Mouse (Mus musculus): ENCODE data around the gene Bfar. TPM values are rescaled to one million over a fixed set of nuclear protein-coding genes. Genes with fewer than 3 reads are reported as not detected.
"Not testable (repeated sequence)": the region's sequence is repeated elsewhere in the genome, so short reads cannot be mapped to it uniquely, and the experiment has no call there.

The Bfar gene
- polyA plus RNA-seq, 1 experiment: 12.6 TPM

DNA sequence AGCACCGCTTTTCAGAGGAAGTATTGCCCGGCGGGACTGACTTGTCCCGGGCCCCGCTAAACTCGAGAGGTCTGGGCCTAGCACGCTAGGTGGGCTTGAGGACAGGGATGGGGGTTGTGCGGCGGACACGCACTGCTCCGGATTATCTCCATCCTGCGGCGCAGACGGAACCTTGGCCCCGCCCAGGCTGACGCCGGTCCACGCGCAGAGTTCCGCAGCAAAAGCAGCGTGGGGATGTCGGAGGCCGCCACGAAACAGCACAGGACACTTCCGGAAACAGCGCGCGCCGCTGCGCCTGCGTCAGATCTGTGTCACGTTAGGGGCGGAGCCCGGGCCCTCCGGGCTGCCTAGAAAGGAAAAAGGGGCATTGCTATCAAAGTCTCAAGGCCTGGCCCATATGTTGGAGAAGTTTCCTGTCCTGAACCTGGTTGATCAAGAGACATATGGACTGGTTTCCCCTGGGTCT, 3.7 kb upstream of the Bfar start, which contains the start of gene Parn:
Parn (minus strand) TSS at position 293 of the 466 bp plus-strand sequence.
- Histone ChIP-seq H3K4me3 (peak within 1 kb of the TSS; percentile 46), H3K36me3 (ENCODE audit: control insufficient read depth, insufficient read depth) (peaks cover 4% of the 10 kb centered on the region), H3K4me2 (ENCODE audit: low read depth) (peak within 1 kb of the TSS; percentile 94), H3K27me3 (ENCODE audit: control insufficient read depth, insufficient read depth, insufficient read length) (no peaks in the 10 kb centered on the region), H3ac (ENCODE audit: control insufficient read depth, insufficient read length) (peak within 1 kb of the TSS; percentile 5), H3K79me2 (ENCODE audit: control insufficient read depth, insufficient read depth) (peaks cover 8% of the 10 kb centered on the region)
- TF ChIP-seq TCF3 (IDR thresholded peaks at IDR 0.05; ENCODE audit: insufficient read length, low read depth) (no peak), TCF12 (IDR thresholded peaks at IDR 0.05; ENCODE audit: insufficient read depth, poor library complexity, severe bottlenecking) (no peak), POLR2A (IDR thresholded peaks at IDR 0.05; ENCODE audit: insufficient read length, low read depth) (peak; percentile 94), POLR2AphosphoS2 (IDR thresholded peaks at IDR 0.05; ENCODE audit: insufficient read length, low read depth) (peak; percentile 95), SRF (IDR thresholded peaks at IDR 0.05; ENCODE audit: control insufficient read depth, insufficient read length, low read depth) (peak; percentile 80)

DNA sequence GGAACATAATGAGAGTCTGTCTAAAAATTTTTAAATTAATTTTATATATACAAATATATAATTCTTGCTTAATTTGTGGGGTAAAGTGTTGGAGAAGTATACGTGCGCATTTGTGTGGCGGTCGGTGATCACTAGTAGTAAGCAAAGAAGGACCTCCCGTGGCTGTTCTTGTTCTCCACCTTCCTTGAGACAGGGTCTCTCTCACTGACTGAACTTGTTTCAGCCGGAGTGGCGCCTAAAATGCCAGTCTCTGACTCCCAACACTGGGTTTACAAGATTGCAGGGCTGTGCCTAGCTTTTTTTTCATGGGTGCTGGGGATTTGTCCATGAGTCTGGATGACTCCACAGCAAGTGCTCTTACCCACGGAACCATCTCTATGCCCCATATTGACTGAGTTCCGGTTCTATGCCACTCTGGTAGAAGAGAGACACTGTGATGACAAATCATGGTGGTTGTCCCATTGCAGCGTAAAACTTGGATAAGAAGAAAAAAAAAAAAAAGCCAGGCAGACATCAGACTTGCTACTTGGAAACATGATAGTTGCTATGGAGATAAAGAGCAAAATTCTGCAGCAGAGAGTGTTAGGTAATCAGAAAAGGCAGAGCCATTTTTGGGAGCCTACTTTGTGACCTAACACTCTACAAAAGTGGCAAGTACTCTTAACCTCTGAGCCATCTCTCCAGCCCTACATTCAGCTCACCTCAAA, 3.1 kb upstream of the Bfar start:
- peak overlapping the region; percentile 47 for H3K4me2 ChIP-seq (ENCODE audit: low read depth)
- H3ac ChIP-seq (ENCODE audit: control insufficient read depth, insufficient read length): peak overlapping the region; percentile 5
- peak overlapping the region; percentile 46 for H3K4me3 ChIP-seq
- TF ChIP-seq E2F4 (IDR thresholded peaks at IDR 0.05; ENCODE audit: insufficient read depth) (no peak), TCF12 (IDR thresholded peaks at IDR 0.05; ENCODE audit: insufficient read depth, poor library complexity, severe bottlenecking) (no peak), MAX (IDR thresholded peaks at IDR 0.05; ENCODE audit: low read depth) (no peak), CEBPB (IDR thresholded peaks at IDR 0.05; ENCODE audit: insufficient read depth, poor library complexity, severe bottlenecking) (no peak), TCF3 (IDR thresholded peaks at IDR 0.05; ENCODE audit: insufficient read length, low read depth) (no peak), POLR2AphosphoS2 (IDR thresholded peaks at IDR 0.05; ENCODE audit: insufficient read length, low read depth) (no peak), MYOD1 (IDR thresholded peaks at IDR 0.05; ENCODE audit: control insufficient read depth in 1 of 3, insufficient read length in 2 of 3, low read depth in 2 of 3) (no peak), REST (IDR thresholded peaks at IDR 0.05; ENCODE audit: insufficient read depth, insufficient read length) (no peak), POLR2A (IDR thresholded peaks at IDR 0.05; ENCODE audit: insufficient read length, low read depth) (no peak), MYOG (IDR thresholded peaks at IDR 0.05; ENCODE audit: control insufficient read depth in 1 of 3, insufficient read depth in 1 of 3, insufficient read length in 2 of 3, low read depth in 2 of 3) (no peak)
- peaks cover 4% of the 10 kb centered on the region for H3K36me3 ChIP-seq (ENCODE audit: control insufficient read depth, insufficient read depth)
- peaks cover 14% of the 10 kb centered on the region for H3K79me2 ChIP-seq (ENCODE audit: control insufficient read depth, insufficient read depth)
- H3K27me3 ChIP-seq (ENCODE audit: control insufficient read depth, insufficient read depth, insufficient read length): no peaks in the 10 kb centered on the region

GRCm38 (mm10) chr16:13669282-13669681, 2.4 kb upstream of the Bfar start:
- peaks cover 7% of the 10 kb centered on the region for H3K36me3 ChIP-seq (ENCODE audit: control insufficient read depth, insufficient read depth)
- peaks cover 20% of the 10 kb centered on the region for H3K79me2 ChIP-seq (ENCODE audit: control insufficient read depth, insufficient read depth)
- no peak overlapping the region for H3ac ChIP-seq (ENCODE audit: control insufficient read depth, insufficient read length)
- H3K27me3 ChIP-seq (ENCODE audit: control insufficient read depth, insufficient read depth, insufficient read length): no peaks in the 10 kb centered on the region
- TF ChIP-seq MYOG (IDR thresholded peaks at IDR 0.05; ENCODE audit: control insufficient read depth in 1 of 3, insufficient read depth in 1 of 3, insufficient read length in 2 of 3, low read depth in 2 of 3) (no peak), USF1 (IDR thresholded peaks at IDR 0.05; ENCODE audit: low read depth) (no peak), E2F4 (IDR thresholded peaks at IDR 0.05; ENCODE audit: insufficient read depth) (no peak), CEBPB (IDR thresholded peaks at IDR 0.05; ENCODE audit: insufficient read depth, poor library complexity, severe bottlenecking) (no peak), POLR2A (IDR thresholded peaks at IDR 0.05; ENCODE audit: insufficient read length, low read depth) (no peak), SRF (IDR thresholded peaks at IDR 0.05; ENCODE audit: control insufficient read depth, insufficient read length, low read depth) (no peak), REST (IDR thresholded peaks at IDR 0.05; ENCODE audit: insufficient read depth, insufficient read length) (no peak), POLR2AphosphoS2 (IDR thresholded peaks at IDR 0.05; ENCODE audit: insufficient read length, low read depth) (no peak), MAX (IDR thresholded peaks at IDR 0.05; ENCODE audit: low read depth) (no peak), TCF12 (IDR thresholded peaks at IDR 0.05; ENCODE audit: insufficient read depth, poor library complexity, severe bottlenecking) (no peak), TCF3 (IDR thresholded peaks at IDR 0.05; ENCODE audit: insufficient read length, low read depth) (no peak)
- H3K4me2 ChIP-seq (ENCODE audit: low read depth): no peak overlapping the region
- H3K4me3 ChIP-seq: no peak overlapping the region

DNA sequence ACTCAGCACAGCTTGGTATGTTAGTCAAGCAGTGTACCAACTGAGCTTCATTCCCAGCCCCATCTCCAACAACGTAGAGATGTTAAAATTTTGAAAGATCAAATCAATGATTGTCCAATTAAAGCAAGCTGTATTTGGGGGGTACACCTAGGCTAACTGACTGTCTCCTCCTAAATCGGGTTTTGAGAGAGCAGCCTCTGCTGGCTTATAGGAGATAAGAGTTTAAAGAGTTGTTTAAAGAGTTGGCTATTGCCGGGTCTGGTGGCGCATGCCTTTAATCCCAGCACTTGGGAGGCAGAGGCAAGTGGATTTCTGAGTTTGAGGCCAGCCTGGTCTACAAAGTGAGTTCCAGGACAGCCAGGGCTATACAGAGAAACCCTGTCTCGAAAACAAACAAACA, 762 bp upstream of the Bfar start:
- H3K36me3 ChIP-seq (ENCODE audit: control insufficient read depth, insufficient read depth); H3ac ChIP-seq (ENCODE audit: control insufficient read depth, insufficient read length); H3K27me3 ChIP-seq (ENCODE audit: control insufficient read depth, insufficient read depth, insufficient read length): not testable (repeated sequence)
- Histone ChIP-seq H3K4me3 (peak overlapping the region; percentile 92), H3K79me2 (ENCODE audit: control insufficient read depth, insufficient read depth) (peaks cover 20% of the 10 kb centered on the region), H3K4me2 (ENCODE audit: low read depth) (peak overlapping the region; percentile 84)

- no peak for TF ChIP-seq TCF3 (IDR thresholded peaks at IDR 0.05; ENCODE audit: insufficient read length, low read depth)
- TF ChIP-seq POLR2AphosphoS2 (IDR thresholded peaks at IDR 0.05; ENCODE audit: insufficient read length, low read depth): no peak
- TF ChIP-seq SRF (IDR thresholded peaks at IDR 0.05; ENCODE audit: control insufficient read depth, insufficient read length, low read depth): no peak
- TF ChIP-seq TCF12 (IDR thresholded peaks at IDR 0.05; ENCODE audit: insufficient read depth, poor library complexity, severe bottlenecking): no peak
- TF ChIP-seq POLR2A (IDR thresholded peaks at IDR 0.05; ENCODE audit: insufficient read length, low read depth): peak; percentile 20
- H3K79me2 ChIP-seq (ENCODE audit: control insufficient read depth, insufficient read depth): peaks cover 20% of the 10 kb centered on the region
- H3K4me3 ChIP-seq: peak overlapping the region; percentile 92
- H3ac ChIP-seq (ENCODE audit: control insufficient read depth, insufficient read length): peak overlapping the region; percentile 78
- peaks cover 5% of the 10 kb centered on the region for H3K36me3 ChIP-seq (ENCODE audit: control insufficient read depth, insufficient read depth)
- H3K4me2 ChIP-seq (ENCODE audit: low read depth): peak overlapping the region; percentile 92
- no peaks in the 10 kb centered on the region for H3K27me3 ChIP-seq (ENCODE audit: control insufficient read depth, insufficient read depth, insufficient read length)
These were observed 784 bp downstream of the Bfar start for GRCm38 (mm10) chr16:13672386-13672898.
